Mouse (Mus musculus) CH12.LX (cell line): ENCODE measurements around the gene Sim2. TPM values are rescaled to one million over a fixed set of nuclear protein-coding genes. Genes with fewer than 3 reads are reported as not detected.
A peak's percentile ranks its signal among the peaks of the same experiment; 100 is the strongest.

ENCODE experiments used
- DNase-seq: peaks from one replicate; pipeline ENCODE4 v3.0.0-alpha.2; 2013; ENCODE audit errors: extremely low read depth
- H3K27ac ChIP-seq: 2 replicates; pipeline ENCODE4 v1.5.1; 2012; ENCODE audit warnings: low read depth, mild to moderate bottlenecking, control low read depth, moderate library complexity; ENCODE audit not compliant: insufficient read depth
- H3K27me3 ChIP-seq: replicated peaks from 2 replicates; pipeline ENCODE3; 2012; ENCODE audit warnings: inconsistent platforms
- H3K36me3 ChIP-seq, 2 experiments: replicated peaks in 1 of 2; 2 replicates each; pipeline versions ENCODE3 to v1.6.1; 2012; ENCODE audit warnings: inconsistent platforms in 1 of 2, low read length in 1 of 2, mild to moderate bottlenecking in 1 of 2, mixed read lengths in 1 of 2, moderate library complexity in 1 of 2; ENCODE audit not compliant: control insufficient read depth in 1 of 2, insufficient read depth in 1 of 2
- H3K4me1 ChIP-seq, 2 experiments: 2 replicates each; pipeline ENCODE4 v1.6.1; 2012; ENCODE audit warnings: inconsistent platforms in 1 of 2, moderate library complexity in 1 of 2; ENCODE audit not compliant: insufficient read depth in 2 of 2, control insufficient read depth in 1 of 2
- H3K4me2 ChIP-seq: 2 replicates; pipeline ENCODE4 v1.6.1; 2012; ENCODE audit warnings: low read depth, mild to moderate bottlenecking, control low read depth; ENCODE audit not compliant: poor library complexity, insufficient read depth, severe bottlenecking
- H3K4me3 ChIP-seq, 3 experiments: fragments of 150-350 bp in 1 of 3; sonication (generic) in 1 of 3; replicated peaks in 1 of 3; 2 replicates each; pipeline versions ENCODE3 to v1.5.1; 2011 to 2012; ENCODE audit warnings: low read depth in 2 of 3, low read length in 2 of 3, mild to moderate bottlenecking in 2 of 3, moderate library complexity in 2 of 3, control low read depth in 1 of 3, improper control_type of control experiment in 1 of 3, inconsistent platforms in 1 of 3, mixed read lengths in 1 of 3; ENCODE audit not compliant: poor library complexity in 1 of 3
- H3K79me2 ChIP-seq: replicated peaks from 2 replicates; pipeline ENCODE4 v1.6.1; 2012; ENCODE audit warnings: mild to moderate bottlenecking, moderate library complexity; ENCODE audit not compliant: control insufficient read depth, poor library complexity, insufficient read depth, severe bottlenecking; ENCODE audit errors: extremely low read depth
- H3K9ac ChIP-seq: 2 replicates; pipeline ENCODE4 v1.6.1; 2012; ENCODE audit warnings: low read depth, mild to moderate bottlenecking, control low read depth, moderate library complexity; ENCODE audit not compliant: insufficient read depth
- H3K9me3 ChIP-seq: replicated peaks from 2 replicates; pipeline ENCODE3; 2012; ENCODE audit warnings: low read length, inconsistent platforms, mixed read lengths
- CHD2 ChIP-seq: IDR thresholded peaks from 2 replicates; pipeline ENCODE4 v1.6.1; 2011; ENCODE audit warnings: low read length, improper control_type of control experiment
- CTCF ChIP-seq, 2 experiments: IDR thresholded peaks in 1 of 2; conservative IDR thresholded peaks in 1 of 2; 2 replicates each; pipeline ENCODE4 v1.5.1; 2011 to 2012; ENCODE audit warnings: low read depth in 2 of 2, low read length in 2 of 2, improper control_type of control experiment in 1 of 2, inconsistent platforms in 1 of 2, mild to moderate bottlenecking in 1 of 2, moderate library complexity in 1 of 2
- ELF1 ChIP-seq: IDR thresholded peaks from 2 replicates; pipeline ENCODE4 v1.6.1; 2014; ENCODE audit warnings: low read depth, mild to moderate bottlenecking, inconsistent platforms, low read length, improper control_type of control experiment
- JUN ChIP-seq: IDR thresholded peaks from 2 replicates; pipeline ENCODE4 v1.6.1; 2011; ENCODE audit warnings: low read depth, mild to moderate bottlenecking, low read length, improper control_type of control experiment, moderate library complexity; ENCODE audit not compliant: insufficient read depth
- MAFK ChIP-seq: IDR thresholded peaks from 2 replicates; pipeline ENCODE4 v1.6.1; 2011; ENCODE audit warnings: low read length, improper control_type of control experiment; ENCODE audit not compliant: insufficient replicate concordance
- MAZ ChIP-seq: IDR thresholded peaks from 2 replicates; pipeline ENCODE4 v1.6.1; 2012; ENCODE audit warnings: low read depth, mild to moderate bottlenecking, inconsistent platforms, low read length, improper control_type of control experiment, moderate library complexity
- MXI1 ChIP-seq: IDR thresholded peaks from 2 replicates; pipeline ENCODE4 v1.6.1; 2011; ENCODE audit warnings: mild to moderate bottlenecking, low read depth, low read length, improper control_type of control experiment
- MYC ChIP-seq: IDR thresholded peaks from 2 replicates; pipeline ENCODE4 v1.6.1; 2011; ENCODE audit warnings: low read depth, mild to moderate bottlenecking, improper control_type of control experiment, low read length
- NRF1 ChIP-seq: IDR thresholded peaks from 2 replicates; pipeline ENCODE4 v1.6.1; 2014; ENCODE audit warnings: low read depth, mild to moderate bottlenecking, inconsistent platforms, low read length, improper control_type of control experiment, moderate library complexity
- POLR2A ChIP-seq: IDR thresholded peaks from 2 replicates; pipeline ENCODE4 v1.6.1; 2011; ENCODE audit warnings: low read depth, mild to moderate bottlenecking, improper control_type of control experiment, low read length
- POLR2AphosphoS2 ChIP-seq: IDR thresholded peaks from 2 replicates; pipeline ENCODE4 v1.6.1; 2011; ENCODE audit warnings: low read depth, low read length, improper control_type of control experiment
- RAD21 ChIP-seq: IDR thresholded peaks from 2 replicates; pipeline ENCODE4 v1.6.1; 2011; ENCODE audit warnings: low read depth, mild to moderate bottlenecking, low read length, improper control_type of control experiment, moderate library complexity
- SMC3 ChIP-seq: IDR thresholded peaks from 2 replicates; pipeline ENCODE4 v1.6.1; 2011; ENCODE audit warnings: low read depth, low read length, improper control_type of control experiment
- UBTF ChIP-seq: IDR thresholded peaks from 2 replicates; pipeline ENCODE4 v1.6.1; 2012; ENCODE audit warnings: low read depth, mild to moderate bottlenecking, inconsistent platforms, low read length, improper control_type of control experiment, moderate library complexity
- ZC3H11A ChIP-seq: IDR thresholded peaks from 2 replicates; pipeline ENCODE4 v1.6.1; 2012; ENCODE audit warnings: low read depth, mild to moderate bottlenecking, inconsistent platforms, low read length, improper control_type of control experiment
- ZKSCAN1 ChIP-seq: IDR thresholded peaks from 2 replicates; pipeline ENCODE4 v1.6.1; 2012; ENCODE audit warnings: low read depth, inconsistent platforms, low read length, improper control_type of control experiment, borderline replicate concordance
- dilution Hi-C: fragments of 300-500 bp; cut with MboI; formaldehyde crosslinking; loops from 2 replicates; pipeline ENCODE4 v1.14.3; 2020; ENCODE audit warnings: low sequenced_read_pairs; ENCODE audit not compliant: extremely low pct_unique_long_range_greater_than_20kb, extremely low pct_ligation_motif_present
- in situ Hi-C: fragments of 300-500 bp; cut with MboI; formaldehyde crosslinking; loops from 3 replicates; pipeline ENCODE4 v1.14.3; 2019; ENCODE audit warnings: low sequenced_read_pairs, low pct_ligation_motif_present, low pct_unique_long_range_greater_than_20kb, mixed read lengths
- polyA plus RNA-seq: library from polyadenylated mRNA; unstranded; fragments of >175 nt; gene quantifications from 2 replicates; pipeline ENCODE4 v1.2.1, GENCODE M21; 2012; ENCODE audit warnings: low read depth; ENCODE audit not compliant: insufficient read length
- total RNA-seq, 2 experiments: library from RNA; depleted of rRNA; stranded (reverse); fragments of 300-350 nt in 1 of 2; fragments of >200 nt in 1 of 2; gene quantifications; 2 replicates each; pipeline ENCODE4 v1.2.3; 2012 to 2014

The Sim2 gene
- total and polyA plus RNA-seq, 3 experiments: not detected

GRCm38 (mm10) chr16:94067280-94067679 is 17.5 kb upstream of the Sim2 start:
- no peaks in the 10 kb centered on the region for H3K27me3 ChIP-seq
- H3K27ac ChIP-seq: no peak overlapping the region
- no peak for TF ChIP-seq MAFK
- no peak for TF ChIP-seq MAZ
- no peak for TF ChIP-seq MYC
- TF ChIP-seq ZC3H11A: no peak
- no peak for TF ChIP-seq RAD21
- TF ChIP-seq JUN: no peak
- no peak for TF ChIP-seq MXI1
- TF ChIP-seq CHD2: no peak
- TF ChIP-seq ELF1: no peak
- TF ChIP-seq ZKSCAN1: no peak
- TF ChIP-seq CTCF (conservative IDR thresholded peaks at IDR 0.05 in 1 of 2, IDR thresholded peaks at IDR 0.05 in 1 of 2; ENCODE audit: low read depth in 2 of 2, low read length in 2 of 2): no peak
- TF ChIP-seq POLR2AphosphoS2: no peak
- no peak for TF ChIP-seq UBTF
- TF ChIP-seq SMC3: no peak
- peaks cover 15% of the 10 kb centered on the region for H3K9me3 ChIP-seq
- no peak overlapping the region for H3K4me2 ChIP-seq
- peaks cover 3 to 26% of the 10 kb centered on the region in 2 experiments for H3K4me1 ChIP-seq
- H3K4me3 ChIP-seq: no peak overlapping the region
- H3K79me2 ChIP-seq: no peaks in the 10 kb centered on the region
- in situ Hi-C loops: no loop called here
- no peaks in the 10 kb centered on the region for H3K36me3 ChIP-seq
- no peak overlapping the region for H3K9ac ChIP-seq
- dilution Hi-C loops: no loop called here
- no peak for DNase-seq

- Histone ChIP-seq H3K27me3 (no peaks in the 10 kb centered on the region), H3K4me2 (no peak overlapping the region), H3K27ac (no peak overlapping the region), H3K36me3 (no peaks in the 10 kb centered on the region), H3K79me2 (no peaks in the 10 kb centered on the region), H3K4me1 (peaks cover 0 to 10% of the 10 kb centered on the region in 2 experiments; a peak in 2 of 4 replicates), H3K9me3 (peaks cover 21% of the 10 kb centered on the region), H3K4me3 (peak overlapping the region in 1 of 3 experiments; percentile 30), H3K9ac (no peak overlapping the region)
- dilution Hi-C loops (no loop called here), in situ Hi-C loops (no loop called here)
- peak; percentile 87 for DNase-seq
- TF ChIP-seq NRF1: no peak
- TF ChIP-seq ELF1: peak; percentile 22; the same call in 1 of the 2 replicates
- peak; percentile 36; the same call in 1 of the 2 replicates for TF ChIP-seq POLR2A
Measured at GRCm38 (mm10) chr16:94069061-94069460, 15.7 kb upstream of the Sim2 start.
